Mouse (Mus musculus): ENCODE data around the gene Fam222a.
A peak's percentile ranks its signal among the peaks of the same experiment; 100 is the strongest.

Gene Fam222a

GRCm38 (mm10) chr5:114567565-114568197 lies at the start of gene Fam222a:
Fam222a (plus strand) TSS chr5:114568016.
- peak; percentile 73 for DNase-seq (ENCODE audit: low spot score)

- no peak for DNase-seq (ENCODE audit: low spot score)
Measured at GRCm38 (mm10) chr5:114528355-114528754, 39.5 kb upstream of the Fam222a start.

- no peak for DNase-seq (ENCODE audit: low spot score)
Measured at GRCm38 (mm10) chr5:114530337-114530736, 37.5 kb upstream of the Fam222a start.

- no peak for DNase-seq (ENCODE audit: low spot score)
Measured at GRCm38 (mm10) chr5:114532055-114532454, 35.8 kb upstream of the Fam222a start.

- DNase-seq (ENCODE audit: low spot score) = no peak
Measured at GRCm38 (mm10) chr5:114537308-114538020, 30.4 kb upstream of the Fam222a start.

GRCm38 (mm10) chr5:114538021-114538405 lies 29.8 kb upstream of the Fam222a start:
- DNase-seq (ENCODE audit: low spot score) = no peak

- DNase-seq (ENCODE audit: low spot score) = no peak
Measured at GRCm38 (mm10) chr5:114538752-114539151, 29.1 kb upstream of the Fam222a start.

- DNase-seq (ENCODE audit: low spot score) = no peak
Measured at GRCm38 (mm10) chr5:114539766-114540165, 28.1 kb upstream of the Fam222a start.

GRCm38 (mm10) chr5:114541656-114542445 lies 26.0 kb upstream of the Fam222a start:
- no peak for DNase-seq (ENCODE audit: low spot score)

GRCm38 (mm10) chr5:114543656-114544055 lies 24.2 kb upstream of the Fam222a start:
- DNase-seq (ENCODE audit: low spot score) = no peak

- DNase-seq (ENCODE audit: low spot score) = no peak
Measured at GRCm38 (mm10) chr5:114544205-114544604, 23.6 kb upstream of the Fam222a start.

GRCm38 (mm10) chr5:114545076-114545475 lies 22.7 kb upstream of the Fam222a start:
- DNase-seq (ENCODE audit: low spot score) = no peak

- no peak for DNase-seq (ENCODE audit: low spot score)
Measured at GRCm38 (mm10) chr5:114548976-114549375, 18.8 kb upstream of the Fam222a start.

GRCm38 (mm10) chr5:114549770-114550169 lies 18.0 kb upstream of the Fam222a start:
- no peak for DNase-seq (ENCODE audit: low spot score)

GRCm38 (mm10) chr5:114550431-114550830 lies 17.4 kb upstream of the Fam222a start:
- DNase-seq (ENCODE audit: low spot score) = no peak

- DNase-seq (ENCODE audit: low spot score) = no peak
Measured at GRCm38 (mm10) chr5:114550886-114551492, 16.8 kb upstream of the Fam222a start.

- DNase-seq (ENCODE audit: low spot score) = no peak
Measured at GRCm38 (mm10) chr5:114552507-114553208, 15.2 kb upstream of the Fam222a start.

- DNase-seq (ENCODE audit: low spot score) = no peak
Measured at GRCm38 (mm10) chr5:114553706-114554105, 14.1 kb upstream of the Fam222a start.

GRCm38 (mm10) chr5:114555424-114555823 lies 12.4 kb upstream of the Fam222a start:
- DNase-seq (ENCODE audit: low spot score) = no peak

GRCm38 (mm10) chr5:114556109-114556508 lies 11.7 kb upstream of the Fam222a start:
- DNase-seq (ENCODE audit: low spot score) = no peak

GRCm38 (mm10) chr5:114557765-114558731 lies 9.8 kb upstream of the Fam222a start:
- no peak for DNase-seq (ENCODE audit: low spot score)
